Mouse (Mus musculus): Measurements from ENCODE around the gene Plin5. TPM values are rescaled to one million over a fixed set of nuclear protein-coding genes. Genes with fewer than 3 reads are reported as not detected.

Gene Plin5
- polyA plus RNA-seq, 1 experiment from 2014 or later, result 9.7 TPM

GRCm38 (mm10) chr17:56116193-56116592, 1.2 kb downstream of the Plin5 start:
- peaks cover 26% of the 10 kb centered on the region for H3K27me3 ChIP-seq (ENCODE audit: control insufficient read depth, insufficient read depth, low read depth, low read length)
- H3K9me3 ChIP-seq (replicated peaks; ENCODE audit: control insufficient read depth, low read length), result no peaks in the 10 kb centered on the region
- peaks cover 9% of the 10 kb centered on the region for H3K4me1 ChIP-seq (ENCODE audit: control insufficient read depth, low read depth, low read length)
- no peak overlapping the region for H3K9ac ChIP-seq (ENCODE audit: low read depth, low read length)
- H3K27ac ChIP-seq (ENCODE audit: low read length), result no peak overlapping the region
- no peaks in the 10 kb centered on the region for H3K36me3 ChIP-seq (ENCODE audit: control insufficient read depth, insufficient read depth)
- no peak overlapping the region for H3K4me3 ChIP-seq (ENCODE audit: low read depth, low read length)
- H3K4me2 ChIP-seq (ENCODE audit: low read depth, low read length), result no peak overlapping the region
- 56% methylated on average over 10 of the region's 10 CpGs for WGBS (ENCODE audit: insufficient replicate concordance)
- ATAC-seq (ENCODE audit: low read depth), result 0 out of 2 replicates have a peak, but pooled peaks have one; percentile 15

- no peaks in the 10 kb centered on the region for H3K9me3 ChIP-seq (replicated peaks; ENCODE audit: control insufficient read depth, low read length)
- H3K27ac ChIP-seq (ENCODE audit: low read length), result no peak overlapping the region
- no peaks in the 10 kb centered on the region for H3K27me3 ChIP-seq (ENCODE audit: control insufficient read depth, insufficient read depth, low read depth, low read length)
- no peak overlapping the region for H3K9ac ChIP-seq (ENCODE audit: low read depth, low read length)
- H3K4me1 ChIP-seq (ENCODE audit: control insufficient read depth, low read depth, low read length), result peaks cover 4% of the 10 kb centered on the region
- 55% methylated on average over 3 of the region's 3 CpGs for WGBS (ENCODE audit: insufficient replicate concordance)
- no peaks in the 10 kb centered on the region for H3K36me3 ChIP-seq (ENCODE audit: control insufficient read depth, insufficient read depth)
- H3K4me3 ChIP-seq (ENCODE audit: low read depth, low read length), result no peak overlapping the region
- no peak for ATAC-seq (ENCODE audit: low read depth)
- no peak overlapping the region for H3K4me2 ChIP-seq (ENCODE audit: low read depth, low read length)
Observed at GRCm38 (mm10) chr17:56112743-56113142, 4.7 kb downstream of the Plin5 start.

GRCm38 (mm10) chr17:56111864-56112263, 5.5 kb downstream of the Plin5 start:
- no peak overlapping the region for H3K9ac ChIP-seq (ENCODE audit: low read depth, low read length)
- H3K36me3 ChIP-seq (ENCODE audit: control insufficient read depth, insufficient read depth), result no peaks in the 10 kb centered on the region
- no peak overlapping the region for H3K4me2 ChIP-seq (ENCODE audit: low read depth, low read length)
- no peaks in the 10 kb centered on the region for H3K27me3 ChIP-seq (ENCODE audit: control insufficient read depth, insufficient read depth, low read depth, low read length)
- H3K27ac ChIP-seq (ENCODE audit: low read length), result no peak overlapping the region
- WGBS (ENCODE audit: insufficient replicate concordance), result 43% methylated on average over 5 of the region's 5 CpGs
- ATAC-seq (ENCODE audit: low read depth), result no peak
- H3K4me1 ChIP-seq (ENCODE audit: control insufficient read depth, low read depth, low read length), result no peaks in the 10 kb centered on the region
- H3K9me3 ChIP-seq (replicated peaks; ENCODE audit: control insufficient read depth, low read length), result no peaks in the 10 kb centered on the region
- no peak overlapping the region for H3K4me3 ChIP-seq (ENCODE audit: low read depth, low read length)

- ATAC-seq (ENCODE audit: low read depth), result no peak
- Histone ChIP-seq H3K9ac (ENCODE audit: low read depth, low read length) (no peak overlapping the region), H3K27me3 (ENCODE audit: control insufficient read depth, insufficient read depth, low read depth, low read length) (no peaks in the 10 kb centered on the region), H3K27ac (ENCODE audit: low read length) (no peak overlapping the region), H3K4me2 (ENCODE audit: low read depth, low read length) (no peak overlapping the region), H3K9me3 (replicated peaks; ENCODE audit: control insufficient read depth, low read length) (no peaks in the 10 kb centered on the region), H3K4me1 (ENCODE audit: control insufficient read depth, low read depth, low read length) (no peaks in the 10 kb centered on the region), H3K36me3 (ENCODE audit: control insufficient read depth, insufficient read depth) (no peaks in the 10 kb centered on the region), H3K4me3 (ENCODE audit: low read depth, low read length) (no peak overlapping the region)
- WGBS (ENCODE audit: insufficient replicate concordance), result 33% methylated on average over 1 of the region's 1 CpGs
Observed at GRCm38 (mm10) chr17:56111021-56111420, 6.4 kb downstream of the Plin5 start.

- Histone ChIP-seq H3K36me3 (ENCODE audit: control insufficient read depth, insufficient read depth) (no peaks in the 10 kb centered on the region), H3K9ac (ENCODE audit: low read depth, low read length) (no peak overlapping the region), H3K4me3 (ENCODE audit: low read depth, low read length) (no peak overlapping the region), H3K4me1 (ENCODE audit: control insufficient read depth, low read depth, low read length) (no peaks in the 10 kb centered on the region), H3K27me3 (ENCODE audit: control insufficient read depth, insufficient read depth, low read depth, low read length) (no peaks in the 10 kb centered on the region), H3K4me2 (ENCODE audit: low read depth, low read length) (no peak overlapping the region), H3K9me3 (replicated peaks; ENCODE audit: control insufficient read depth, low read length) (no peaks in the 10 kb centered on the region), H3K27ac (ENCODE audit: low read length) (no peak overlapping the region)
- ATAC-seq (ENCODE audit: low read depth), result no peak
- WGBS (ENCODE audit: insufficient replicate concordance), result 49% methylated on average over 4 of the region's 4 CpGs
Observed at GRCm38 (mm10) chr17:56110571-56110970, 6.8 kb downstream of the Plin5 start.

GRCm38 (mm10) chr17:56109219-56110051, 8.0 kb downstream of the Plin5 start, which contains the start of gene Plin4:
Gene Plin4 (minus strand): TSS chr17:56109803.
- H3K36me3 ChIP-seq (ENCODE audit: control insufficient read depth, insufficient read depth), result no peaks in the 10 kb centered on the region
- no peak within 1 kb of the TSS for H3K27ac ChIP-seq (ENCODE audit: low read length)
- WGBS (ENCODE audit: insufficient replicate concordance), result 41% methylated on average over 10 of the region's 10 CpGs
- no peak within 1 kb of the TSS for H3K9ac ChIP-seq (ENCODE audit: low read depth, low read length)
- H3K4me3 ChIP-seq (ENCODE audit: low read depth, low read length), result no peak within 1 kb of the TSS
- no peaks in the 10 kb centered on the region for H3K27me3 ChIP-seq (ENCODE audit: control insufficient read depth, insufficient read depth, low read depth, low read length)
- no peaks in the 10 kb centered on the region for H3K9me3 ChIP-seq (replicated peaks; ENCODE audit: control insufficient read depth, low read length)
- H3K4me1 ChIP-seq (ENCODE audit: control insufficient read depth, low read depth, low read length), result no peaks in the 10 kb centered on the region
- H3K4me2 ChIP-seq (ENCODE audit: low read depth, low read length), result no peak within 1 kb of the TSS
- ATAC-seq (ENCODE audit: low read depth), result no peak

- 61% methylated on average over 6 of the region's 6 CpGs for WGBS (ENCODE audit: insufficient replicate concordance)
- H3K36me3 ChIP-seq (ENCODE audit: control insufficient read depth, insufficient read depth), result no peaks in the 10 kb centered on the region
- H3K4me3 ChIP-seq (ENCODE audit: low read depth, low read length), result no peak overlapping the region
- H3K27me3 ChIP-seq (ENCODE audit: control insufficient read depth, insufficient read depth, low read depth, low read length), result no peaks in the 10 kb centered on the region
- no peak overlapping the region for H3K27ac ChIP-seq (ENCODE audit: low read length)
- H3K4me2 ChIP-seq (ENCODE audit: low read depth, low read length), result no peak overlapping the region
- H3K9me3 ChIP-seq (replicated peaks; ENCODE audit: control insufficient read depth, low read length), result no peaks in the 10 kb centered on the region
- 0 out of 2 replicates have a peak, but pooled peaks have one; percentile 18 for ATAC-seq (ENCODE audit: low read depth)
- H3K9ac ChIP-seq (ENCODE audit: low read depth, low read length), result no peak overlapping the region
- no peaks in the 10 kb centered on the region for H3K4me1 ChIP-seq (ENCODE audit: control insufficient read depth, low read depth, low read length)
Observed at GRCm38 (mm10) chr17:56108334-56109044, 8.9 kb downstream of the Plin5 start.

GRCm38 (mm10) chr17:56107736-56108135, 9.7 kb downstream of the Plin5 start:
- no peaks in the 10 kb centered on the region for H3K36me3 ChIP-seq (ENCODE audit: control insufficient read depth, insufficient read depth)
- 49% methylated on average over 2 of the region's 2 CpGs for WGBS (ENCODE audit: insufficient replicate concordance)
- H3K4me3 ChIP-seq (ENCODE audit: low read depth, low read length), result no peak overlapping the region
- H3K27ac ChIP-seq (ENCODE audit: low read length), result no peak overlapping the region
- no peak overlapping the region for H3K4me2 ChIP-seq (ENCODE audit: low read depth, low read length)
- ATAC-seq (ENCODE audit: low read depth), result no peak
- no peaks in the 10 kb centered on the region for H3K9me3 ChIP-seq (replicated peaks; ENCODE audit: control insufficient read depth, low read length)
- H3K9ac ChIP-seq (ENCODE audit: low read depth, low read length), result no peak overlapping the region
- no peaks in the 10 kb centered on the region for H3K4me1 ChIP-seq (ENCODE audit: control insufficient read depth, low read depth, low read length)
- no peaks in the 10 kb centered on the region for H3K27me3 ChIP-seq (ENCODE audit: control insufficient read depth, insufficient read depth, low read depth, low read length)

GRCm38 (mm10) chr17:56106981-56107380, 10.4 kb downstream of the Plin5 start:
- H3K4me2 ChIP-seq (ENCODE audit: low read depth, low read length), result no peak overlapping the region
- no peaks in the 10 kb centered on the region for H3K4me1 ChIP-seq (ENCODE audit: control insufficient read depth, low read depth, low read length)
- no peaks in the 10 kb centered on the region for H3K9me3 ChIP-seq (replicated peaks; ENCODE audit: control insufficient read depth, low read length)
- no peak for ATAC-seq (ENCODE audit: low read depth)
- H3K27me3 ChIP-seq (ENCODE audit: control insufficient read depth, insufficient read depth, low read depth, low read length), result no peaks in the 10 kb centered on the region
- WGBS (ENCODE audit: insufficient replicate concordance), result 50% methylated on average over 4 of the region's 4 CpGs
- H3K36me3 ChIP-seq (ENCODE audit: control insufficient read depth, insufficient read depth), result peaks cover 6% of the 10 kb centered on the region; the same call in 1 of the 2 replicates
- H3K9ac ChIP-seq (ENCODE audit: low read depth, low read length), result no peak overlapping the region
- H3K4me3 ChIP-seq (ENCODE audit: low read depth, low read length), result no peak overlapping the region
- no peak overlapping the region for H3K27ac ChIP-seq (ENCODE audit: low read length)

All from liver, embryonic 16.5 days (tissue).